Mouse (Mus musculus) MEL (cell line): ENCODE data around the gene Ifna4.

Source experiments
- CTCF ChIP-seq, 3 experiments: IDR thresholded peaks in 2 of 3; conservative IDR thresholded peaks in 1 of 3; 2 replicates each; pipeline ENCODE4 v1.5.1; 2011 to 2012; ENCODE audit warnings: low read length in 3 of 3, low read depth in 2 of 3, mild to moderate bottlenecking in 2 of 3, improper control_type of control experiment in 1 of 3, inconsistent platforms in 1 of 3, mixed read lengths in 1 of 3, moderate library complexity in 1 of 3; ENCODE audit not compliant: control insufficient read depth in 1 of 3, insufficient read depth in 1 of 3, poor library complexity in 1 of 3, severe bottlenecking in 1 of 3
- EP300 ChIP-seq, 2 experiments: IDR thresholded peaks; 2 replicates each; pipeline ENCODE4 v1.6.1; 2011; ENCODE audit warnings: improper control_type of control experiment in 2 of 2, low read length in 2 of 2, low read depth in 1 of 2, mild to moderate bottlenecking in 1 of 2
- ETS1 ChIP-seq: IDR thresholded peaks from 2 replicates; pipeline ENCODE4 v1.6.1; 2012; ENCODE audit warnings: low read depth, mild to moderate bottlenecking, inconsistent platforms, low read length, improper control_type of control experiment, moderate library complexity
- KAT2A ChIP-seq: conservative IDR thresholded peaks from 2 replicates; pipeline ENCODE4 v1.6.1; 2012; ENCODE audit warnings: low read depth, low read length, improper control_type of control experiment, inconsistent platforms
- MAFK ChIP-seq: IDR thresholded peaks from 2 replicates; pipeline ENCODE4 v1.6.1; 2011; ENCODE audit warnings: low read depth, mild to moderate bottlenecking, low read length, improper control_type of control experiment, borderline replicate concordance
- POLR2A ChIP-seq, 2 experiments: IDR thresholded peaks; 2 replicates each; pipeline ENCODE4 v1.6.1; 2011 to 2012; ENCODE audit warnings: low read length in 2 of 2, mild to moderate bottlenecking in 2 of 2, control low read depth in 1 of 2, improper control_type of control experiment in 1 of 2, low read depth in 1 of 2, moderate library complexity in 1 of 2; ENCODE audit not compliant: control insufficient read depth in 1 of 2, insufficient read depth in 1 of 2, poor library complexity in 1 of 2
- POLR2AphosphoS5 ChIP-seq: IDR thresholded peaks from 2 replicates; pipeline ENCODE4 v1.6.1; 2012; ENCODE audit warnings: low read depth, borderline replicate concordance, mild to moderate bottlenecking, inconsistent platforms, low read length, moderate library complexity, mixed read lengths
- SIN3A ChIP-seq: IDR thresholded peaks from 2 replicates; pipeline ENCODE4 v1.6.1; 2012; ENCODE audit warnings: low read length, improper control_type of control experiment, inconsistent platforms
- USF1 ChIP-seq: IDR thresholded peaks from 2 replicates; pipeline ENCODE4 v1.6.1; 2014; ENCODE audit warnings: low read depth, mild to moderate bottlenecking, inconsistent platforms, low read length, improper control_type of control experiment, moderate library complexity

- TF ChIP-seq CTCF (IDR thresholded peaks at IDR 0.05 in 2 of 3, conservative IDR thresholded peaks at IDR 0.05 in 1 of 3; ENCODE audit: control insufficient read depth in 1 of 3, insufficient read depth in 1 of 3, low read depth in 2 of 3, low read length in 3 of 3, poor library complexity in 1 of 3, severe bottlenecking in 1 of 3) = peak; percentile 90 to 94 (median 91)
- TF ChIP-seq SIN3A = peak; percentile 76
- no peak for TF ChIP-seq POLR2AphosphoS5
- no peak for TF ChIP-seq MAFK
- TF ChIP-seq USF1 = no peak
- TF ChIP-seq EP300 (IDR thresholded peaks at IDR 0.05; ENCODE audit: low read depth in 1 of 2, low read length in 2 of 2) = peak in 1 of 2 experiments; percentile 21; a peak in 2 of 4 replicates
- TF ChIP-seq KAT2A = no peak
- no peak for TF ChIP-seq POLR2A (IDR thresholded peaks at IDR 0.05; ENCODE audit: control insufficient read depth in 1 of 2, insufficient read depth in 1 of 2, low read depth in 1 of 2, low read length in 2 of 2, poor library complexity in 1 of 2)
- 0 out of 2 replicates have a peak, but pooled peaks have one; percentile 46 for TF ChIP-seq ETS1
Measured at GRCm38 (mm10) chr4:88867366-88867925, 25.8 kb downstream of the Ifna4 start.
